Mouse (Mus musculus): ENCODE data around the gene Gripap1. TPM values are rescaled to one million over a fixed set of nuclear protein-coding genes. Genes with fewer than 3 reads are reported as not detected.

Gripap1 gene
- 112 TPM for polyA plus RNA-seq (2017; shearing (Covaris generic))

DNA sequence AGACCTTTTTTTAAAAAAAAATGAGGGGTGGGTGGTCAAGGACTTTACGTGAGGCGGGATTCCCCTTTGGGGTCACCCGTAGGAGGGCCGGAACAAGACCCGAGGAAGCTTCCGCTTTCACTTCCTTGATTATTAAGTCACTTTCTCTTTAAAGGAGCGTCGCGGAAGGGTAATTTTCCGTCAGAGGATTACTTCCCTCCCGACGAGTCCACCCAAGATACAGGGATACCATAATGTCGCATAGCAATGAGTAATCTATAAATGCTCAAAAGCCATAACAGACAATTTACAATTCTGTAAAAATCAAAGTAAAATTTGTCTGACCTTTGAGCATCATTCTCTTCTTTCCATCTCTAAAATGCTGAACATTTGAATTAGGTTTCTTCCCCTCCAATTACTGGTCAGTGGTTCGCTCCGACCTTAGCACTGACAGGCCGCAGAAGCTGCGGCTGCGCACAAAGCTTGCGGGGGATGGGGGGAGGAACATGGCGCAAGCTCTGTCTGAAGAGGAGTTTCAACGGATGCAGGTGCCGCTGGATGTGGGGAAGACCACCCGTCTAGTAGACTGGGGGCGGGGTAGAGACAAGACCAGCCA lies at the start of gene Gripap1:
Gene Gripap1, plus strand, starts transcription at position 224 of the 595 bp plus-strand sequence.

DNA sequence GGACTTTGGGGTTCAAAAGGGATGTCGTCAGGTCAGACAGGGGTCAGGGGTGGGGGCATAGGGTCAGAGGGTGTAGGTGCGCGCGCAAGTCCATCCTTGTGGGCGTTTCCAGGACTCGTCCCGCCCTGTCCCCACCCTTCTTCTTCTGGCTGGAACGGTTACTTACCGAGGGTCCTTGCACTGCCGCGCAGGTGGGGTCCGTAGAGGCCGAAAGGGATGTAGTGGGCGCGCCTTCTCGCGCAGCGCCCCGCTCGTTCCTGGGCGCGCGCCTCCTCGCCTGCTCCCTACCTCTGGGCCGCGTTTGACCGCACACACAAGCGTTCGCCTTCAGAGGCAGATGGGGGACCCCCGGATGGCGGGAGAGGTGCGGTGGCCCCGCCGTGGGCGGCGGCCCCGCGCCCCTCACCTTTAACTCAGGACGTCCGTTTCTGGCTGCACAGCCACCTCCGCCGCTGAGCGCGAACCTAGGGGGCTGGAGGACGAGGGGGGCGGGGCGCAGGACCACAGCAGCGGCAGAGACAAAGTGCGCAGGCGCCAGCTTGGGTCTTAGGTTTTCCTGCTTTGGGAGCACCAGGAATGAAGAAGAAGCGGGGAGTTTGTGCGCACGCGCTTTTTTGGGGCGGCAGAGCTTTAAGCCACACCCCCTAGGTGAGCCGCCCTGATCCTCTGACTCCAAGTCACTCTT lies 39.0 kb upstream of the Gripap1 start, which contains the start of gene Ccdc120:
Gene Ccdc120, minus strand, starts transcription at position 474 of the 685 bp plus-strand sequence.

DNA sequence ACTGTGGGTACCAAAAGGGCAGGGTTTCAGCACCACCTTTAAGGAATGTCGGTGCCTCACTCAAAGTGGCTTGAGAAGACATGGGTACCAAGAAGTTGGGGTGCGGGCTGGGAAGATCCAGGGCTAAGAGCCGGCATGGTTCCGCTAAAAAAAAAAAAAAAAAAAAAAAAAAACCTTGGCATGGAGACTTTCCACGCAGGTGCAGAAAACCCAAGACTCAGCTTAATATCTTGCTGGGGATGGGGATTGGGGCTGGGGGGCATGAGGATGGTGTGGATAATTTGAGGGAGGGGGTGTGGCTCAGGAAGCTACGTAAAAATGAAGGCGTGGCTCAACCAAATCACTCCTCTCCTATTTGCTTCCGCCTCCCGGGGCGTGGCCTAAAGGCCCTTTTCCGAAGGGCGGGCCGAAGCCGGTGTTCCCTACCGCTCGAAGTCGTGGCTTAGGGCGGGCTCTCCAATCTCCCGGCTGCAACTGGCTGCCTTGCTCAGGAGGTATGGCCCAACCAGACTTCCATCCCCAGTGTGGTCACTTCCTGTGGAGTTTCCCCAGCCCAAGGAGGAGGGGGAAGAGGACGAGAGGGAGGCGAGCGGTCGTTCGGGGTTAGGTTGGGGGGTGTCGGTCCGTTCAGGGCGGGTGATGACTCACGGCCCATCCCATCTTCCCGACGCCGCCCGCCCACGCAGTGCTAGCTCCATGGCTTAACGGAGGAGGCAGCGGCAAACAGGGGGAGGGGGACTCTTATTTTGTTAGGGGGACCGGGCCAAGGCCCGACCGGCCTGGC lies 27.2 kb upstream of the Gripap1 start, which contains the start of gene Tfe3:
Gene Tfe3, plus strand, starts transcription at position 424 of the 784 bp plus-strand sequence.

GRCm38 (mm10) chrX:7821865-7822779 lies 32.6 kb downstream of the Gripap1 start, which contains the start of gene Kcnd1:
Gene Kcnd1, plus strand, starts transcription at chrX:7822289.

GRCm38 (mm10) chrX:7841163-7842162 lies 51.9 kb downstream of the Gripap1 start, which contains the start of gene Otud5:
Gene Otud5, plus strand, starts transcription at chrX:7841364.

Other genes starting within 250 kb of the Gripap1 start
- 118 TPM for gene Foxp3, start 216.1 kb upstream of the Gripap1 start, polyA plus RNA-seq (2017; shearing (Covaris generic))
- 7.1 TPM for gene Ppp1r3f, start 215.5 kb upstream of the Gripap1 start, polyA plus RNA-seq (2017; shearing (Covaris generic))
- gene Ccdc22, start 184.2 kb upstream of the Gripap1 start, polyA plus RNA-seq (2017; shearing (Covaris generic)): 23.9 TPM
- not detected for gene Cacna1f, start 182.7 kb upstream of the Gripap1 start, polyA plus RNA-seq (2017; shearing (Covaris generic))
- 19.6 TPM for gene Syp, start 151.3 kb upstream of the Gripap1 start, polyA plus RNA-seq (2017; shearing (Covaris generic))
- gene Prickle3, start 132.5 kb upstream of the Gripap1 start, polyA plus RNA-seq (2017; shearing (Covaris generic)): 35.1 TPM
- gene Plp2, start 118.4 kb upstream of the Gripap1 start, polyA plus RNA-seq (2017; shearing (Covaris generic)): 130 TPM
- not detected for gene Magix, start 108.5 kb upstream of the Gripap1 start, polyA plus RNA-seq (2017; shearing (Covaris generic))
- gene Gpkow, start 92.6 kb upstream of the Gripap1 start, polyA plus RNA-seq (2017; shearing (Covaris generic)): 69.0 TPM
- 85.0 TPM for gene Wdr45, start 75.4 kb upstream of the Gripap1 start, polyA plus RNA-seq (2017; shearing (Covaris generic))
- gene Gm45208, start 67.5 kb upstream of the Gripap1 start, polyA plus RNA-seq (2017; shearing (Covaris generic)): not detected
- 35.0 TPM for gene Praf2, start 61.3 kb upstream of the Gripap1 start, polyA plus RNA-seq (2017; shearing (Covaris generic))
- 0.70 TPM for gene Ccdc120, start 38.9 kb upstream of the Gripap1 start, polyA plus RNA-seq (2017; shearing (Covaris generic))
- 47.9 TPM for gene Tfe3, start 27.2 kb upstream of the Gripap1 start, polyA plus RNA-seq (2017; shearing (Covaris generic))
- gene Kcnd1, start 32.5 kb downstream of the Gripap1 start, polyA plus RNA-seq (2017; shearing (Covaris generic)): 1.1 TPM
- 16.6 TPM for gene Otud5, start 51.6 kb downstream of the Gripap1 start, polyA plus RNA-seq (2017; shearing (Covaris generic))
- 75.3 TPM for gene Pim2, start 88.5 kb downstream of the Gripap1 start, polyA plus RNA-seq (2017; shearing (Covaris generic))
- gene Slc35a2, start 94.3 kb downstream of the Gripap1 start, polyA plus RNA-seq (2017; shearing (Covaris generic)): 41.7 TPM
- 155 TPM for gene Pqbp1, start 109.5 kb downstream of the Gripap1 start, polyA plus RNA-seq (2017; shearing (Covaris generic))
- 154 TPM for gene Timm17b, start 109.6 kb downstream of the Gripap1 start, polyA plus RNA-seq (2017; shearing (Covaris generic))
- not detected for gene Gm10491, start 118.1 kb downstream of the Gripap1 start, polyA plus RNA-seq (2017; shearing (Covaris generic))
- not detected for gene Gm10490, start 119.8 kb downstream of the Gripap1 start, polyA plus RNA-seq (2017; shearing (Covaris generic))
- not detected for gene Pcsk1n, start 130.1 kb downstream of the Gripap1 start, polyA plus RNA-seq (2017; shearing (Covaris generic))
- gene Eras, start 138.8 kb downstream of the Gripap1 start, polyA plus RNA-seq (2017; shearing (Covaris generic)): not detected
- 21.6 TPM for gene Hdac6, start 158.1 kb downstream of the Gripap1 start, polyA plus RNA-seq (2017; shearing (Covaris generic))
- gene Gata1, start 188.3 kb downstream of the Gripap1 start, polyA plus RNA-seq (2017; shearing (Covaris generic)): 41.6 TPM
- gene Glod5, start 228.7 kb downstream of the Gripap1 start, polyA plus RNA-seq (2017; shearing (Covaris generic)): not detected

Data from activated CD4-positive, CD25-positive, alpha-beta regulatory T cell, adult 9 weeks (primary cell).